Mouse (Mus musculus): ENCODE data around the gene Vkorc1l1.
"Not testable (repeated sequence)": the region's sequence is repeated elsewhere in the genome, so short reads cannot be mapped to it uniquely, and the experiment has no call there.

The Vkorc1l1 gene

DNA sequence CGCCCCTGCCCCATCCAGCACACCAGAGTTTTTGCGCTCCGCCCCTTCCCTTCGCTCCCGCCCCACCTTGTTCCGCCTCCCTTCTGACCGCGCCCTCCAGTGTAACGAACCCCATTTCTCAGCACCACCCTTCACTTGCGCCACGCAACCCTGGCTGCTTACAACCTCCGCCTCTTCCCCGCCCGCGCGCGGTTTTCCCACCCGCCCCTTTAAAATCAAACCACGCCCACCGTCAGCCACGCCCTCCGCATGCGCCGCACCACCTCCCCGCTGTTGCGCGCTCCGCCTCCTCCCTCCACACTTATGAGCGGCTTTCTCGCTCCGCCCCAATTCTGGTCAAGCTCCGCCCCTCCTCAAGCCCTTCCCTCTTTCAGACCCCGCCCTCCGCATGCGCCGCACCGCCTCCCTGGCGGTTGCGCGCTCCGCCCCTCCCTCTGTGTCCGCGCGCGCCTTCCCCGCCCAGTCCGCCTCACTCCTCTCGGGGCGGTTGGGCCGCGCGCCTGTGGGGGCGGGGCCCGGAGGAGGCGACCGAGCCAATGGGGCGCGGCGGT, at the start of gene Vkorc1l1:
TSS of gene Vkorc1l1 (plus strand) at position 476 of the 551 bp plus-strand sequence.
- peak; percentile 100 for DNase-seq

DNA sequence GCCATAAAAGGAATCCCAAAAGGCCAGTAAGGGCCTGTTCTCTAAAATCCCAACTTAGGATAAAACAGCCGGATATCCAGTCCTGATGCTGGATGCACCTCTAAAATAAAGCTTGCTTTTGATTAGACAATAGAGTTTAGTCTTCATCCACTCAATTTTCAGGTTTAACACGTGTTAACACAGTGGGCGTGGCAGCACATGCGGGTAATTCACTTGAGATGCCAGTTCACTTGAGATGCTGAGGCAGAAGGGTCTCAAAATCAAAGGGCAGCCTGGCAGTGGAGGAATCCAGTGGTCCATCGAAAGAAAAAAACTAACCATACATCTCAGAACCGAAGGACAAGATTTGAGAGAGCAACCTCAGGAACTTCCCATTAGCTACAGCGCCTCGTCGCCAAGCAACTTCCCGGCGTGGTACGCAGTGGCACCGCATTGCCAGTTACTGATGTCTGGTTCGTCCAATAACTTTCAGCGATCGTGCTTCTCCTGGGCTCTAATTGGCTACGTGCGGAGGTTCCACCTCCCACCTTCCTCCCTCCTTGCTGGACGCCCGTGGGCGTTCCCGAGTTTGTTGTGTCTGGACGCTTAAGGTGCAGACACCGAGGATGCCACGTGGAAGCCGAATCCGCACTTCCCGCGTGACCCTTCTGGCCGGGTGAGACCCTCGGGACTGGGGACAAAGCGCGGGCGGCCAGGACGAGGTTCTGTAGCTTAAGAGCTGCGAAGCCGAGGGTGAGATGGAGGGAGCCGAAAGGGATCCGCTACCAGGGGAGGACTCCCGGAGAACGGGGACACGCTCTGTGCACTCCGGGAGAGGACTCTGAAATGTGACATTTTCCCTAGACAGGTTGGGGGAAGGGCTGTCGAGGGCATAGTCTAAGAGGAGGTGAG, 46.3 kb upstream of the Vkorc1l1 start, which contains the start of gene Zbed5:
TSS of gene Zbed5 (plus strand) at position 526 of the 891 bp plus-strand sequence.
- DNase-seq: peak; percentile 79

DNA sequence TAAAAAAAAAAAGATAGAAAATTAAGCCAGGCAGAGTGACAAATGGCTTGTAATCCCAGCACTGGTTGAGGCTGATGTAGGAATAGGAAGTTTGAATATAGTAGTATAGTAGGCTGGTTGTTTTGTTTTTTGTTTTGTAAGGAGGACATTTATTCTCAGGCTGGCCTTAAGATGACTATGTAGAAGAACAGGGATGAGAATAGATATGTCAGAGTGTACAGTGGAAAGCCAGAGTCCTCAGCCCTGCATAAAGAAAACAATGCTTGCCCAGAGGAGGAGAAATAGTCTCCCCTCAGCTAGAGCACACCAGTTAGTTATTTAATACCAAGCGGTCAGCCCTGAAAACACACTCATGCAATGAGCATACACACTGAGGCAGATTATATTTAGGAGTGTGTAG, 43.3 kb upstream of the Vkorc1l1 start, which contains the start of gene Phkg1:
TSS of gene Phkg1 (minus strand) at position 101 of the 400 bp plus-strand sequence.
- no peak for DNase-seq

DNA sequence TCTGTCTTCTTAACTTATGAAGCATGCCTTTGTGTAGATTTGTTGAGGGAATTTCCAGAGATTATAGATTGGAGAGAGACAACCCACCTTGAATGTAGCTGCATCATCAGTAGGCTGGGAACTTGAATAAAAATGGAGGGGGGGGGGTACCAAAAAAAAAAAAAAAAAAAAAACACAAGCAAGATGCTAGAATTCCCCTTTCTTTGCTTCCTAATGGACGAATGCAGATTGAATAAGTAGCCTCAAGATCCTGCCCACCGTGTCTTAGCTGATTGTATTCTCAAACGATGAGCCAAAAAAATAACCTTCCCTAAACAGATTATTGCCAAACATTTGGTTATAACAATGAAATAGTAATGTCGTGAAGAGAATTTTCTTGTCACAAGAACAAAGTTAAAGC, 34.0 kb upstream of the Vkorc1l1 start:
- no peak for DNase-seq

DNA sequence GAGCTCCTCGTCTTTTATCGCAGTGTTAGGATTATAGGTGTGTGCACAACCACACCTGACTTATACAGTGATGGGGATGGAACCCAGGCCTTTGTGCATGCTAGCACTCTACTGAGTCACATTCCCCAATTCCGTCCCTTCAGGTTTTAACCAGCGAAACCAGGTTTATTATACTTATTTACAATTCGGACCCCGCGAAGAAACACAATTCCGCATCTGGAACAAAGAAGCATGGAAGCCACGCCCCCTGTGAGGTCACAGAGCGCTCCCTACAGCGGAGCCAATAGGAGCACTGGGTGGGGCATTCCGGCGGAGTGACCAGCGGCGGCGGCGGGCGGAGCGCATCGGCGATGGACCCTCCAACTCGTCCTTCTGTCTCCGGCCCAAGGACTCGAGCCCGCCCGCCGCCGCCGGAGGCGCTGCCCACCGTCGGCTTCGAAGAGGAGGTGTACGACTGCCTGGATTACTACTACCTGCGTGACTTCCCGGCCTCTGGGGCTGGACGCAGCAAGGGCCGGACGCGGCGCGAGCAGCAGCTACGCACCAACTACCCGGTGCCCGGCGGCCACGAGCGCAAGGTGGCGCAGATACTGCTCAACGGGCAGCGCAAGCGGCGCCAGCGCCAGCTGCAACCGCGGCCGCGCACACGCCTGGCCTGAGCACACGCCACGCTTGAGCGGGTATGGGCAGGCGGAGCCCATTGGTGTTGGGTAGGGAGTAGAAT, 33.4 kb upstream of the Vkorc1l1 start, which contains the start of gene Nupr1l:
TSS of gene Nupr1l (plus strand) at position 299 of the 724 bp plus-strand sequence.
- DNase-seq: peak; percentile 88

DNA sequence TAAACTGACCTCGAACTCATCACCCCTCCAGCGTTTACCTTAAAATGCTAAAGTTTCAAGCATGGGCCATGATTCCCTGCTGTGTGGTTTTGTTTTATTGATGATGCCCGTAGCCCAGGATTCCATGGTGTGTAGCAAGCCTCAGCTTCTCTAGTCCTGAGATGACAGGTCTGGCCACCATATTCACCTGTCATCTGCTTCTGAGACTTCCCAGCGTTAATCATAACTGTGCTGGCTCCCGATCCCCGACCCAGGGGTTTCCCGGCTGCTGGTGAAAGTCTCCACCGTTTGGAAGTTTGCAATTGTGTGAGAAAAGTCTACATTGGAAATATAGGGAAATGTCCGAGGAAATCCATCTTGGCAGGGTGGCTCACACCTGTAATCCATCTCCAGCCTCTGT, 32.6 kb upstream of the Vkorc1l1 start:
- DNase-seq: no peak

DNA sequence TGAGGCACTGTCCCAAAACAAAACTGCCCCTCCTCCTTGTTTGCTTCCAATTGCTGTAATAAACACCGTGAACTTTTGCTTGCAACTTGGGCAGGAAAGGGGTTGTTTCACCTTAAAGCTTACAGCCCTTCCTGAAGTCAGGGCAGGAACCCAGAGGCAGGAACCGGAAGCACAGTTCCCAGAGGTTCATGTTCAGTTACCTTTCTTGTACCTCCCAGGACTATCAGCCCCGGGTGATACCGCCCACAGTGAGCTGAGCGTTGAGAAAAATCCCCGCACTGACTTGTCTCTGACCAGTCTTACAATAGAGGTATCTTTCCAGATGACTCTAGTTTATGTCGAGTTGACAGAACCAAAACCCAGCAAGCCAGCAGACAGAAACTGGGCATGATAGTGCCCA, 32.2 kb upstream of the Vkorc1l1 start:
- no peak for DNase-seq

DNA sequence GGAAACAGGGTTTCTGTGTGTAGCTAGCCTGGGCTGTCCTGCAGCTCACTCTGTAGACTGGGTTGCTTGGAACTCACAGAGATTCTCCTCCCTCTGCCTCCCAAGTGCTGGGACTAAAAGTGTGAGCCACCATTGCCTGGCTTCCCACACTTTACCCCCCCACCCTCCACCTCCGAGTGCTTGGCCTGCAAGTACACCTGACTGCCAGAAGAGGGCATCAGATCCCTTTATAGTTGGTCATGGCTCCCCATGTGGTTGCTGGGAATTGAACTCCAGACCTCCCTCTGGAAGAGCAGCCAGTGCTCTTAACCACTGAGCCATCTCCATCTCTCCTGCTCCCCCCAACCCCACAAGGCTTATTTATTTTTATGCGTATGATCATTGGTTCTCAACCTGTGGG, 27.7 kb upstream of the Vkorc1l1 start:
- peak; percentile 48 for DNase-seq

DNA sequence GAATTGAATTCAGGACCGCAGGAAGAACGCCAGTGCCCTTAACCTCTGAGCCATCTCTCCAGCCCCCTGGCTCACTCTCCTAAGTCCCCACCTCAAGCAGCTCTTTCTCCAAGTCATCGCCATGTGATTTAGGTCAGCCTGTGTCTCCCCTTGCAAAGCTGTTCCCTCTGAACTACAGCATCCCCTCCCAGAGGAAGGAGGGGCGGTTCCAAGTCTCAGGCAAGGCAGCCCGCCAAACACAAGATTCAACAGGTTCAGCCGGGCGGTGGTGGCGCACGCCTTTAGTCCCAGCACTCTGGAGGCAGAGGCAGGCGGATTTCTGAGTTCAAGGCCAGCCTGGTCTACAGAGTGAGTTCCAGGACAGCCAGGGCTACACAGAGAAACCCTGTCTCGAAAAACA, 26.3 kb upstream of the Vkorc1l1 start:
- DNase-seq: not testable (repeated sequence)

DNA sequence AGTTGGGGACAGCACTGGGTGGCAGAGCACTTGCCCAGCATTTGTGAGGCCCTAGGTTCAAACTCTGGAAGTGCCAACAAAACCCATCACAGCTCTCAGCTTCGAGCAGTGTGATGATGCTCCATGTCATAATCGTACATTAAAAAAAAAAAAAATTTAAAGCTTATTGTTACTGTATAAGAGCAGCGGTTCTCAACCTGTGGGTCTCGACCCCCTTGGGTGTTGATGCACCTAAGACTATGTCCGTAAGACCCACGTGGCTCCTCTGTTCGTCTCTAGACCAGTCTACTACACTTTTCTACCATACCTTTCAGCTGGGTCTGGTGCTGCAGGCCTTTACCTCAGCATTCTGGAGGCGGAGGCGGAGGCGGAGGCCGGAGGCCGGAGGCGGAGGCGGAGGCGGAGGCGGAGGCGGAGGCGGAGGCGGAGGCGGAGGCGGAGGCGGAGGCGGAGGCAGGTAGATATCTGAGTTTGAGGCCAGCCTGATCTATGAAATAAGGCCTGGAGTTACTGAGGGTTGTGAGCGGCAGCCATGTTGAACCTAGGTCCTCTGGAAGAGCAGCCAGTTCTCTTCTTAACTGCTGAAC, 23.6 kb upstream of the Vkorc1l1 start:
- no peak for DNase-seq

DNA sequence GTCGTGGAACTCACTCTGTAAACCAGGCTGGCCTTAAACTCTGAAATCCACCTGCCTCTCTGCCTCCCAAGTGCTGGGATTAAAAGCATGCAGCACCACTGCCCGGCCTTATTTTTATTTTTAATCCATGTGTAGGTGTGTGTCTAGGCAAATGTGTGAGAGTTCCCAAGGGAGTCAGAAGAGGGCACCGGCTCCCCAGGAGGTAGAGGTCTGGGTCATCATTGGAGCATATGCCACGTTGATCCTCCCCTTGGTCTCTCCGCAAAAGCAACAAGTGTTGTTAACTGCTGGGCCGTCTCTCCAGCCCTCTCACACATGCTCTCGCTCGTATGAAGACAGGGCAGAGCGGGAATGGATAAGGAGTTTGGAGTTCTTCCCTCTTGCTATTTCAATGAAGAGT, 23.0 kb upstream of the Vkorc1l1 start:
- no peak for DNase-seq

DNA sequence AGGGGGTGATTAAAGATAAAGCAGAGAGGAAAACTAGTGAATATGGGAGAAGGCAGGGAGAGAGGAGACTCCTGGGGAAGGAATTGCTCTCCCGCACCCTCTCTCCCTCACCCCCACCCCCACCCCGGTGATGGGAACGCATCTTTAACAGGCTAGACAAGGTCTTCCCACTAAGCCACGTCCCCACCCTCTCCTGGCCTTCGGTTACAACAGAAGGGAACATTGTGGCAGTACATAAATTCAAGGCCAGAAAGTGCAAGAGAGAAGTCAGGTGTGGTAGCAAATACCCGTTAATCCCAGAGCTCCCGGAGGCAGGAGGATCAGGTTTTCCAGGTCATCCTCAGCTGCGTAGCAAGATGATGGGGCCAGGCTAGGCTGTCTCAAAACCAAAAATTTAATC, 22.4 kb upstream of the Vkorc1l1 start:
- no peak for DNase-seq

DNA sequence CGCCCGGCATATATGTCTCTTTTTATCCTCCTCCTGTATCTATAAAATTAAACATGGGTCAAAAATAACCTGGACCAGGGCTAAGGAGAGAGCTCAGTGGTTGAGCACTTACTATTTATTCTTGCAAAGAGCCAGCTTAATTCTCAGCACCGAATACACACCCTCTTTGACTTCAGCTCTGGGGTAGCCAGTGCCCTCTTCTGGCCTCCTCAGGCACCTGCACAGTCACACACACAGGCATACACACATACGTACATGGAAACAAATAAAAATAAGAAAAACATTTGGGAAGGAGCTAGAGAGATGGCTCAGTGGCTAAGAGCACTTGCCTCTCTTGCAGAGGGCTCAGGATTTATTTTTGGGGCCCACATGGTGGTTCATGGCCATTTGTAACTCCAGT, 19.8 kb upstream of the Vkorc1l1 start:
- DNase-seq: no peak

DNA sequence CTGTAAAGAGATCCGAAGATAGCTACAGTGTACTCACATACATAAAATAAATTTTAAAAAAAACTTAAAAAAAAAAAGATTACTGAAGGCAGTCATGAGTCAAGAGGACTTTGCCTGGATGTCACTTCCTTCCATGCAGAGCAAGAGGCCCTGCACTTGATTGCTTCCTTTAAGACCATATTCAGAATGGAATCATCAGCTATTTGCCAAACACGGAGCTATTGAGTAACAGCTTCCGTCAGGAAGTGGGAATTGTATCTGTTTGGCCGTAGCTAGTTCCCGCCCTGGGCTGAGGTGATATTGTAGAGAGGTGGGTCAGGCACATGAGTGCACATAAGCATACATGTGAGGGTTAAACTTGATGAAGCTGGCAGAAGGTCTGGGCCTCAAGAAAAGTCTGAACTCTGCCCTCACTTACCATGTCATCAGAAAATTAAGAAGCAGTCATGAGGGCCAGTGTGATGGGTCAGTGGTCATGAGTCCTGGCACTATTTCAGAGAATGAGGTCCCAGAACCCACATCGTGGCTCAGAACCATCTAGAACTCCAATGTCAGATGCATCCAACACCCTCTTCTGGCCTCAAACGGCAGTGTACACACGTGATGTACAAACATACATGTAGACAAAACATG, 16.8 kb upstream of the Vkorc1l1 start:
- DNase-seq: no peak

DNA sequence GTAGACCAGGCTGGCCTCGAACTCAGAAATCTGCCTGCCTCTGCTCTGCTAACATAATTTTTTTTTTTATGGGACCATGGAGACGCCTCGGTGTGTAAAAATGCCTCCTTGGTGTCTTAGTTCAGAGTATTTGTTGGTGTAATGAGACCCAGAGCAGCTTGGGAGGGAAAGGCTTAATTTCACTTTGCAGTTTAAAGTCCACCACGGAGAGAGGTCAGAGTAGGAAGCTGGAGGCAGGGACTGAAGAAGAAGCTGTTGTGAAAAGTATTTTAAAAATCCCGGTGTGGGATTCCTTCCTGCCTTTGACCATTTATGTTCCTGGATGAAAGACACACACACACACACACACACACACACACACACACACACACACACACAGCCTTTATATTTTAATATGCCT, 15.8 kb upstream of the Vkorc1l1 start:
- no peak for DNase-seq

DNA sequence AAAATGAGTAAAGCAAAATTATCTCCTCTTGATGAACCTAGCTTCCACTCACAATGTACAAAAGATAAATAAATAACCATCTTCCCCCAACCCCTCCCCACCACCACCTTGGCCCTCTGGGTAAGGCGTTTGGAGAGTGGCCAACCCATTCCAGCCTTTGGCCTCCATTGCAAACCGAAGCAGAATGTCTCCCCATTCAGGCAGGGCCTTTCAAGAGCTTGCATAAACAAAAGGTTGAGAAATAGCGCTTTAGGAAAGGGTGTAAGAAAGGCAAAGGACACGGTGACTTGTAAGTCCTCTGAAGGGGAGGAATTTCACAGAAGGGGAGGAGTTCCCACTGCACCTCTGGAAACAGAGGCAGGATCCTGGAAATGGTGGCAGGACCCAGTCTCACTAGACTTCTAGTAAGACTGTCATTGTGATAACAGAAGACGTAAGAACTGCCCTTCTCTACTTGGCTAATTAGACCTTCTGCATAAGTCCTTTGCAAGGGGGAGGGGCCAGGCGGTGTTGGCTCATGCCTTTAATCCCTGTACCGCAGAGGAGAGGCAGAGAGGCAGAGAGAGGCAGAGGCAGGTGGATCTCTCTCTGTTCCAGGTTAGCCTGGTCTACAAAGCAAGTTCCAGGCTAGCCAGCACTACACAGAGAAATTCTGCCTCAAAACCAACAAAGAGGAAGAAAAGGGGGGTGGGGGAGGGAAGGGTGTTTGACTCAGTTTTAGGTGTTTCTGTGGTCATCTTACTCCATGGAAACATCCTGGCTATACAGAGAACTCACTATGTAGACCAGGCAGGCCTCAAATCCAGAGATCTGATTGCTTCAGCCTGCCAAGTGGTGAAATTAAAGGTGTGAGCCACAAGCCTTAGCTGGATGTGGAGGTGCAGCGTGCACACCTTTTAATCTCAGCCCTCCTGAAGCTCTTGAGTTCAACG, 11.6 kb upstream of the Vkorc1l1 start:
- DNase-seq: no peak

DNA sequence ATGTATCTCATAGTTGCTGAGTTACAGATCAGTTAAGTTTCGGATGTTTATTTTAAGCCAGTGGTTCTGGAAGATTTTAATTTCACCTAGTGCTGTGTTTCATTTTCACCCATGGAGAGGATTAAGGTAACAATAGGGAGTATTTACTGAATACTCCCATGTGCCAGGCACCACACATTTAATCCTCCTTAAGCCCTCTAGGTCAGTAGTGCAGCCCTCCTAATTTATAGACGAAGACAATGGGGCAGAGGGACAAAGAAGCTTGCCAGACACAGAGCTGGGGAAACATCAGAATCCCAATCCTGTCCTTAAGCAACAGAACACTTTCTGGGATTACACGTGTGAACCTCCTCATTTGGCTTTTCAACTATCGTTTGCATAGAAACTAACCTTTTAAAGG, 4.8 kb upstream of the Vkorc1l1 start:
- no peak for DNase-seq

DNA sequence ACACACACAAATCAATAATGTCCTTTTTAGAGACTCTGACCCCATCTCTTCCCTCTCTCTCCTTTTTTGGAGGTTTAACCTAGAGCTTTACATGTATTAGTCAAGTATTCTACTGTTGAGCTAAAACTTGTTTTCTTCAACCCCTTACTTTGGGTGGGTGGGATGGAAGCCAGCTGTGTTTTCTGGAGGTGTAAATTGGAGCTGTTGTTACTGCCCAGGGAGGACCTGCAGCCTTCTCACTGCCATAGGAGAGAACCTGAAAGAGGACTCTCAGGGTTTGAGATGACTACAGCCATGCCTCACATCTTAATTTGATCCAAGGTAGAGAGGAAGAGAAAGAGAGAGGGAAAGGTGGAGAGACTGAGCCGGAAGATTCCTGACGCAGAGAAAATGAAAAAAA, 1.5 kb upstream of the Vkorc1l1 start:
- DNase-seq: no peak

DNA sequence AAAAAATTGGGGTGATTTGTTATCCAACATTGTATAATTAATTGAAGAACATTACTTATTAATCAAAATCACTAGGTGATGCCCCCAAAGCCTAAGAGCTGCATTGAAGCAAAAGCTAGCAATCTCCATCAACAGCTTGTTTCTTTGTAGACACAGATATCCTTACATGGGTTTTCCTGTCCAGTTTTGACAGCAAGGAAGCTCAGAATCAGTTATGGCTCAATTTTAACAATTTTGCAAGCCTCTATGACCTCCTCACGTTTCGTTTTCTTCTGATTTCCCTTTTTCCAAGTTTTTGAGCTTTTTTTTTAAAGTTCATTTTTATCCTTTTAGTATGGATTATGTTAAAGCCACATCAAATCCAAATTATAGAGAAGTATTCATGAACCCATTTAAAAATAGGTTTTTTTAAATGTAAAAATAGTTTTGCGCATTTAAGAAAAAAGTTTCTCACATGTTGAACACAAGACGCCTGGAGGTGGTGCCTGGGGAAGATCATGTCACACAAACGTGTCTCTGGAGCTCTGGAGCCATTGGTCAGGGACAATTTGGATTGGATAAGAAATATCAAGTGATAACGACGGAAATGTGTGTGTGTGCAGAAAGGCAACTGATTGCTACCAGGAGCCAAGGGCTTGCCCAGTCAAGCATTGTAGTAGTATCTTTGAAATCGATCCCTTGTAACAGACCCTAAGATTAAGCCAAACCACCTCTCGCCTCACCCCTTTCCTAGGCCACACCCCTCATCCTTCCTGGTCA, 855 bp upstream of the Vkorc1l1 start:
- no peak for DNase-seq

DNA sequence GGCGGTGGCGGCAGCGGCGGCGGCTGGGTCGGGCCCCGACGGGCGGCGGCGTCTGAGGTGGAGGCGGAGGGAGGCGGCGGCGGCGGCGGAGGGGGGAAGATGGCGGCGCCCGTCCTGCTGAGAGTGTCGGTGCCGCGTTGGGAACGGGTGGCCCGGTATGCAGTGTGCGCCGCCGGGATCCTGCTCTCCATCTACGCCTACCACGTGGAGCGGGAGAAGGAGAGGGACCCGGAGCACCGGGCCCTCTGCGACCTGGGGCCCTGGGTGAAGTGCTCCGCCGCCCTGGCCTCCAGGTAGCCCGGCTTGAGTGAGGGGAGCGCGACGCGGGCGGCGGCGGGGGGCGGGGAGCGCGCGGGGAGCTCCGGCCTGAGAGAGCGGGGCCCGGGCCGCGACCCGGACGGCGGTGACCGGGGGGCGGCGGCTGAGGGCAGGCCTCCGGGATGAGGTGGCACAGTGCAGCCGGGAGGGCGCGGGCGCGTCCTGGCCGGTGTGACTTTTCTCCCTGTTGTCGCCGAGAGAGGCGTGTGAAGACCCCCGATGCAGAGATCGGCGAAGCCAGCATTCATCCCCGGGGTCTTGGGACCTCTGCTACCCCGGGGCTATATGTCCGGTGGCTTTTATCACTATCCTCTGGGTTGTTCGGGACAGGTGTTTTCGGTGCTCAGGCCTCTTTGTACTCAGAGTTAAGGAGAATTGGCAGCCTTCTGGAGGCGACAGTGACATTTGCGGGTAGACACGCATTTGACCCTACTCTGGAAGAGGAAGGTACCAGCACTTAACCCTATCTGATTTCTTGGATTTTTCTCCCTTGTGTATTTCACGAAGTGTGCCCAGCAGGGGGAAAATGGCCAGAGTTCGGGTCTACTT, 536 bp downstream of the Vkorc1l1 start:
- peak; percentile 66 for DNase-seq

Data from thymus, postnatal 4 days (tissue).